Mouse (Mus musculus): Measurements from ENCODE around the gene Spry1. TPM values are rescaled to one million over a fixed set of nuclear protein-coding genes. Genes with fewer than 3 reads are reported as not detected.

The Spry1 gene
- polyA plus RNA-seq, 1 experiment from 2014 or later, result 6.5 TPM

GRCm38 (mm10) chr3:37605876-37606238, 33.9 kb upstream of the Spry1 start:
- Histone ChIP-seq H3K36me3 (ENCODE audit: control insufficient read depth, insufficient read depth, low read length) (no peaks in the 10 kb centered on the region), H3K27ac (ENCODE audit: low read length) (0 out of 2 replicates have a peak overlapping the region, but pooled peaks have one; percentile 22), H3K9me3 (replicated peaks; ENCODE audit: control insufficient read depth, low read length, poor library complexity, severe bottlenecking) (no peaks in the 10 kb centered on the region), H3K4me2 (ENCODE audit: low read length) (no peak overlapping the region), H3K4me3 (ENCODE audit: low read depth, low read length) (no peak overlapping the region), H3K27me3 (ENCODE audit: control insufficient read depth, insufficient read depth, low read depth, low read length) (no peaks in the 10 kb centered on the region), H3K9ac (ENCODE audit: low read depth, low read length) (no peak overlapping the region), H3K4me1 (ENCODE audit: control insufficient read depth, insufficient read depth, low read length) (peaks cover 11% of the 10 kb centered on the region)
- peak; percentile 44 for ATAC-seq
- 84% methylated on average over 10 of the region's 10 CpGs for WGBS

- H3K9ac ChIP-seq (ENCODE audit: low read depth, low read length), result no peak overlapping the region
- H3K9me3 ChIP-seq (replicated peaks; ENCODE audit: control insufficient read depth, low read length, poor library complexity, severe bottlenecking), result no peaks in the 10 kb centered on the region
- H3K27ac ChIP-seq (ENCODE audit: low read length), result no peak overlapping the region
- ATAC-seq, result no peak
- no peaks in the 10 kb centered on the region for H3K27me3 ChIP-seq (ENCODE audit: control insufficient read depth, insufficient read depth, low read depth, low read length)
- peaks cover 11% of the 10 kb centered on the region for H3K4me1 ChIP-seq (ENCODE audit: control insufficient read depth, insufficient read depth, low read length)
- H3K36me3 ChIP-seq (ENCODE audit: control insufficient read depth, insufficient read depth, low read length), result no peaks in the 10 kb centered on the region
- H3K4me3 ChIP-seq (ENCODE audit: low read depth, low read length), result no peak overlapping the region
- no peak overlapping the region for H3K4me2 ChIP-seq (ENCODE audit: low read length)
- WGBS, result 92% methylated on average over 4 of the region's 4 CpGs
These were observed 30.8 kb upstream of the Spry1 start for GRCm38 (mm10) chr3:37608926-37609325.

- H3K9me3 ChIP-seq (replicated peaks; ENCODE audit: control insufficient read depth, low read length, poor library complexity, severe bottlenecking), result no peaks in the 10 kb centered on the region
- H3K27ac ChIP-seq (ENCODE audit: low read length), result no peak overlapping the region
- WGBS, result 97% methylated on average over 2 of the region's 2 CpGs
- peaks cover under 1% of the 10 kb centered on the region; the same call in 1 of the 2 replicates for H3K4me1 ChIP-seq (ENCODE audit: control insufficient read depth, insufficient read depth, low read length)
- no peak for ATAC-seq
- no peak overlapping the region for H3K9ac ChIP-seq (ENCODE audit: low read depth, low read length)
- H3K4me3 ChIP-seq (ENCODE audit: low read depth, low read length), result no peak overlapping the region
- H3K36me3 ChIP-seq (ENCODE audit: control insufficient read depth, insufficient read depth, low read length), result no peaks in the 10 kb centered on the region
- no peaks in the 10 kb centered on the region for H3K27me3 ChIP-seq (ENCODE audit: control insufficient read depth, insufficient read depth, low read depth, low read length)
- H3K4me2 ChIP-seq (ENCODE audit: low read length), result no peak overlapping the region
These were observed 29.1 kb upstream of the Spry1 start for GRCm38 (mm10) chr3:37610670-37611069.

GRCm38 (mm10) chr3:37613722-37614121, 26.0 kb upstream of the Spry1 start:
- H3K36me3 ChIP-seq (ENCODE audit: control insufficient read depth, insufficient read depth, low read length), result no peaks in the 10 kb centered on the region
- no peak overlapping the region for H3K27ac ChIP-seq (ENCODE audit: low read length)
- no peaks in the 10 kb centered on the region for H3K27me3 ChIP-seq (ENCODE audit: control insufficient read depth, insufficient read depth, low read depth, low read length)
- no peak overlapping the region for H3K4me2 ChIP-seq (ENCODE audit: low read length)
- no peak for ATAC-seq
- WGBS, result 57% methylated on average over 10 of the region's 10 CpGs
- no peak overlapping the region for H3K9ac ChIP-seq (ENCODE audit: low read depth, low read length)
- H3K4me3 ChIP-seq (ENCODE audit: low read depth, low read length), result no peak overlapping the region
- H3K9me3 ChIP-seq (replicated peaks; ENCODE audit: control insufficient read depth, low read length, poor library complexity, severe bottlenecking), result no peaks in the 10 kb centered on the region
- no peaks in the 10 kb centered on the region for H3K4me1 ChIP-seq (ENCODE audit: control insufficient read depth, insufficient read depth, low read length)

GRCm38 (mm10) chr3:37614878-37615650, 24.7 kb upstream of the Spry1 start:
- H3K9ac ChIP-seq (ENCODE audit: low read depth, low read length), result no peak overlapping the region
- H3K4me1 ChIP-seq (ENCODE audit: control insufficient read depth, insufficient read depth, low read length), result no peaks in the 10 kb centered on the region
- H3K36me3 ChIP-seq (ENCODE audit: control insufficient read depth, insufficient read depth, low read length), result no peaks in the 10 kb centered on the region
- ATAC-seq, result no peak
- no peak overlapping the region for H3K27ac ChIP-seq (ENCODE audit: low read length)
- H3K27me3 ChIP-seq (ENCODE audit: control insufficient read depth, insufficient read depth, low read depth, low read length), result no peaks in the 10 kb centered on the region
- no peaks in the 10 kb centered on the region for H3K9me3 ChIP-seq (replicated peaks; ENCODE audit: control insufficient read depth, low read length, poor library complexity, severe bottlenecking)
- H3K4me3 ChIP-seq (ENCODE audit: low read depth, low read length), result no peak overlapping the region
- WGBS, result 86% methylated on average over 10 of the region's 10 CpGs
- no peak overlapping the region for H3K4me2 ChIP-seq (ENCODE audit: low read length)

- Histone ChIP-seq H3K4me2 (ENCODE audit: low read length) (no peak overlapping the region), H3K9ac (ENCODE audit: low read depth, low read length) (no peak overlapping the region), H3K4me1 (ENCODE audit: control insufficient read depth, insufficient read depth, low read length) (no peaks in the 10 kb centered on the region), H3K36me3 (ENCODE audit: control insufficient read depth, insufficient read depth, low read length) (no peaks in the 10 kb centered on the region), H3K27ac (ENCODE audit: low read length) (no peak overlapping the region), H3K4me3 (ENCODE audit: low read depth, low read length) (no peak overlapping the region), H3K27me3 (ENCODE audit: control insufficient read depth, insufficient read depth, low read depth, low read length) (no peaks in the 10 kb centered on the region), H3K9me3 (replicated peaks; ENCODE audit: control insufficient read depth, low read length, poor library complexity, severe bottlenecking) (no peaks in the 10 kb centered on the region)
- 53% methylated on average over 21 of the region's 21 CpGs for WGBS
- no peak for ATAC-seq
These were observed 22.9 kb upstream of the Spry1 start for GRCm38 (mm10) chr3:37616586-37617547.

- Histone ChIP-seq H3K4me1 (ENCODE audit: control insufficient read depth, insufficient read depth, low read length) (no peaks in the 10 kb centered on the region), H3K9ac (ENCODE audit: low read depth, low read length) (no peak overlapping the region), H3K4me3 (ENCODE audit: low read depth, low read length) (no peak overlapping the region), H3K4me2 (ENCODE audit: low read length) (no peak overlapping the region), H3K36me3 (ENCODE audit: control insufficient read depth, insufficient read depth, low read length) (no peaks in the 10 kb centered on the region), H3K27me3 (ENCODE audit: control insufficient read depth, insufficient read depth, low read depth, low read length) (no peaks in the 10 kb centered on the region; the same call in 1 of the 2 replicates), H3K27ac (ENCODE audit: low read length) (no peak overlapping the region), H3K9me3 (replicated peaks; ENCODE audit: control insufficient read depth, low read length, poor library complexity, severe bottlenecking) (no peaks in the 10 kb centered on the region)
- 95% methylated on average over 6 of the region's 6 CpGs for WGBS
- no peak for ATAC-seq
These were observed 7.5 kb upstream of the Spry1 start for GRCm38 (mm10) chr3:37632246-37632645.

GRCm38 (mm10) chr3:37632751-37633150, 7.0 kb upstream of the Spry1 start:
- no peak overlapping the region for H3K4me2 ChIP-seq (ENCODE audit: low read length)
- 78% methylated on average over 3 of the region's 3 CpGs for WGBS
- H3K9ac ChIP-seq (ENCODE audit: low read depth, low read length), result no peak overlapping the region
- H3K27me3 ChIP-seq (ENCODE audit: control insufficient read depth, insufficient read depth, low read depth, low read length), result no peaks in the 10 kb centered on the region; the same call in 1 of the 2 replicates
- H3K27ac ChIP-seq (ENCODE audit: low read length), result no peak overlapping the region
- ATAC-seq, result no peak
- no peak overlapping the region for H3K4me3 ChIP-seq (ENCODE audit: low read depth, low read length)
- no peaks in the 10 kb centered on the region for H3K9me3 ChIP-seq (replicated peaks; ENCODE audit: control insufficient read depth, low read length, poor library complexity, severe bottlenecking)
- no peaks in the 10 kb centered on the region for H3K4me1 ChIP-seq (ENCODE audit: control insufficient read depth, insufficient read depth, low read length)
- H3K36me3 ChIP-seq (ENCODE audit: control insufficient read depth, insufficient read depth, low read length), result no peaks in the 10 kb centered on the region

GRCm38 (mm10) chr3:37634648-37635047, 5.1 kb upstream of the Spry1 start:
- H3K9ac ChIP-seq (ENCODE audit: low read depth, low read length), result no peak overlapping the region
- no peak overlapping the region for H3K4me2 ChIP-seq (ENCODE audit: low read length)
- no peaks in the 10 kb centered on the region; the same call in 1 of the 2 replicates for H3K27me3 ChIP-seq (ENCODE audit: control insufficient read depth, insufficient read depth, low read depth, low read length)
- no peak overlapping the region for H3K4me3 ChIP-seq (ENCODE audit: low read depth, low read length)
- WGBS, result 35% methylated on average over 4 of the region's 4 CpGs
- H3K36me3 ChIP-seq (ENCODE audit: control insufficient read depth, insufficient read depth, low read length), result no peaks in the 10 kb centered on the region
- no peak overlapping the region for H3K27ac ChIP-seq (ENCODE audit: low read length)
- no peak for ATAC-seq
- H3K9me3 ChIP-seq (replicated peaks; ENCODE audit: control insufficient read depth, low read length, poor library complexity, severe bottlenecking), result no peaks in the 10 kb centered on the region
- H3K4me1 ChIP-seq (ENCODE audit: control insufficient read depth, insufficient read depth, low read length), result peaks cover 3% of the 10 kb centered on the region; the same call in 1 of the 2 replicates
